Mouse (Mus musculus) neural tube, embryonic 12.5 days (tissue): ENCODE data around the gene Hacd1. TPM values are rescaled to one million over a fixed set of nuclear protein-coding genes. Genes with fewer than 3 reads are reported as not detected.

Experiments used
- polyA plus RNA-seq: library from polyadenylated mRNA; unstranded; fragments of >200 nt; fragmentation: Nextera tagmentation; extraction: Ambion mirVana; gene quantifications from 2 replicates; pipeline ENCODE4 v1.2.1, GENCODE M21; 2016

Hacd1 gene
- polyA plus RNA-seq, 1 experiment from 2014 or later = 54.6 TPM

Other genes starting within 250 kb of the Hacd1 start
- gene Stam, start 18.0 kb upstream of the Hacd1 start, polyA plus RNA-seq = 104 and 107 TPM in 2 replicates
- gene Tmem236, start 118.4 kb upstream of the Hacd1 start, polyA plus RNA-seq = 0.11 TPM in 1 of 2 replicates, not detected in the other
- gene Mrc1, start 173.3 kb upstream of the Hacd1 start, polyA plus RNA-seq = 3.7 and 4.7 TPM in 2 replicates